Mouse (Mus musculus) limb, embryonic 13.5 days (tissue): ENCODE results near the gene Gsta4. TPM values are rescaled to one million over a fixed set of nuclear protein-coding genes. Genes with fewer than 3 reads are reported as not detected.
"Not testable (repeated sequence)": the region's sequence is repeated elsewhere in the genome, so short reads cannot be mapped to it uniquely, and the experiment has no call there.

Experiments used
- ATAC-seq: fragments of 200-750 bp; cut with Nextera tagmentation; 2 replicates; pipeline ENCODE4 v1.8.0; 2017; ENCODE audit warnings: low read depth, moderate number of reproducible peaks, moderate TSS enrichment; ENCODE audit not compliant: low FRiP score
- H3K27ac ChIP-seq: fragments of 300-500 bp; sonication (generic); 2 replicates; pipeline ENCODE4 v1.5.1; 2015; ENCODE audit warnings: inconsistent platforms, mild to moderate bottlenecking, moderate library complexity
- H3K27me3 ChIP-seq: fragments of 300-500 bp; sonication (generic); 2 replicates; pipeline ENCODE4 v1.6.1; 2015; ENCODE audit warnings: mild to moderate bottlenecking, inconsistent platforms
- H3K36me3 ChIP-seq: fragments of 300-500 bp; sonication (generic); 2 replicates; pipeline ENCODE4 v1.6.1; 2015; ENCODE audit warnings: inconsistent platforms, mild to moderate bottlenecking, moderate library complexity
- H3K4me1 ChIP-seq: fragments of 300-500 bp; sonication (generic); 2 replicates; pipeline ENCODE4 v1.6.1; 2015; ENCODE audit warnings: inconsistent platforms
- H3K4me2 ChIP-seq: fragments of 300-500 bp; sonication (generic); replicated peaks from 2 replicates; pipeline ENCODE4 v1.6.1; 2015; ENCODE audit warnings: inconsistent platforms, mild to moderate bottlenecking, moderate library complexity
- H3K4me3 ChIP-seq: fragments of 300-500 bp; sonication (generic); 2 replicates; pipeline ENCODE4 v1.5.1; 2015; ENCODE audit warnings: moderate library complexity, mild to moderate bottlenecking, inconsistent platforms
- H3K9ac ChIP-seq: fragments of 300-500 bp; sonication (generic); 2 replicates; pipeline ENCODE4 v1.6.1; 2015; ENCODE audit warnings: mild to moderate bottlenecking, inconsistent platforms
- H3K9me3 ChIP-seq: fragments of 300-500 bp; sonication (generic); 2 replicates; pipeline ENCODE4 v1.6.1; 2016; ENCODE audit warnings: inconsistent platforms
- WGBS: fragments of 180-500 bp; shearing (Covaris S2); methylation state at CpG from one replicate; pipeline ENCODE4 v1.1.7; 2015; 5-methylcytosine and 5-hydroxymethylcytosine counted together
- polyA plus RNA-seq: library from polyadenylated mRNA; unstranded; fragments of >200 nt; fragmentation: Nextera tagmentation; extraction: Ambion mirVana; gene quantifications from 2 replicates; pipeline ENCODE4 v1.2.1, GENCODE M21; 2015

Gene Gsta4
- polyA plus RNA-seq, 1 experiment from 2014 or later: 105 TPM

DNA sequence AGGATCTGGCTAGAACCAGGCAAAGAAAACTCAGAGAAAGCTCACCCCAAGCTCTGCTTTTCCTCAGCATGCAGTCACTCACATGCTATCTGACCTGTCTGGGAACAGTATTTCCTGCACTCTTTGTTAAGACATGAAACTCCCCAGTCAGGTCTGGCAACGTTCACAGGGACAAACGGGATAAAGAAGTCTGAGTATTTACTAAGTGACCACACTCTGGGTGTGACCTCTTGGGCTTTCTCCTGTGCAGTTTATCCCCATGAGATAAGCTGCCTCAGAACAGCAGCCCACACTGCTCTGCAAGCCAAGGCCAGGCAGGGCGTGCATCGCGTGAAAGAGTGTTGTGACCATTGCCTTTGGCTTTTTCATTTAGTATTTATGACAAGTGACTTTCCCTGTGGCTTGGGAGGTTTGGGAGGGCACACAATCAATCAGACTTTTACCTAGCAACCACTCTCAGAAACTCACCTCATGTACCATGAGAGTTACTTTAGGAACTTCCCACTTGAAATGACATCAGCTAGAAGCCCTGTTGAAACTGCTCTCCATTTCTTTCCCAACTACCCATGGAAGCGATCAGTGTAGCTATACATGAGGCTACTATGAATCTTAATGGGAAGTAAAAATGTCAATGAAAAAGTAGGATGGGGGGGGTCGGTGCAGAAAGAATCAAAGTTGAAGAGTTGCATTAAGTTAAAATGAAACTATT is 29.9 kb downstream of the Gsta4 start:
- no peak overlapping the region for H3K27ac ChIP-seq
- ATAC-seq: no peak
- peaks cover 26% of the 10 kb centered on the region for H3K36me3 ChIP-seq
- H3K27me3 ChIP-seq: no peaks in the 10 kb centered on the region
- WGBS: 78% methylated on average over 7 of the region's 7 CpGs
- no peak overlapping the region for H3K9ac ChIP-seq
- H3K9me3 ChIP-seq: no peaks in the 10 kb centered on the region
- no peak overlapping the region for H3K4me2 ChIP-seq
- no peaks in the 10 kb centered on the region for H3K4me1 ChIP-seq
- H3K4me3 ChIP-seq: no peak overlapping the region

GRCm38 (mm10) chr9:78217074-78217473 is 34.5 kb downstream of the Gsta4 start:
- no peak overlapping the region for H3K9ac ChIP-seq
- 81% methylated on average over 4 of the region's 4 CpGs for WGBS
- H3K9me3 ChIP-seq: no peaks in the 10 kb centered on the region
- H3K27ac ChIP-seq: no peak overlapping the region
- no peaks in the 10 kb centered on the region for H3K36me3 ChIP-seq
- no peak overlapping the region for H3K4me3 ChIP-seq
- H3K4me1 ChIP-seq: no peaks in the 10 kb centered on the region
- no peak for ATAC-seq
- H3K4me2 ChIP-seq: no peak overlapping the region
- H3K27me3 ChIP-seq: no peaks in the 10 kb centered on the region

DNA sequence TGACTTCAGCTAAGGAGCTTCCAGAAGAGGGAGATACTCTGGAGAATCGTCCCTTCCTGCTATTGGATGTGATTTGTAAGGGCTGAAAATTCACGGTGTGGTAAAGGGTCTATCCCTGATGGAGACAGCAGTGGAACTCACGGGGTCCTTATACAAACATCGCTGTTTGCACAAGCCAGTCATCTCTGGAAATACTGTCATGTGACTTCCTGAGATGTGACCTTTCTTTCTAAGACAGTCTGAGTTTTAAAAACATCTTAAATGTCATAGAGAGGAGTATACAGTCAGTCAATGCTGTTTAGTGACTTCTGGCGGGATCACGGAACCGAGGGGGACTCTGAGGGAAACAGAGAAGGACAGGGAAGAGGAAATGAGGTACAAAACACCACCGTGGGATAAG is 40.0 kb downstream of the Gsta4 start:
- Histone ChIP-seq H3K27ac (no peak overlapping the region), H3K4me2 (no peak overlapping the region), H3K36me3 (no peaks in the 10 kb centered on the region), H3K4me3 (no peak overlapping the region), H3K9me3 (no peaks in the 10 kb centered on the region), H3K27me3 (no peaks in the 10 kb centered on the region), H3K9ac (no peak overlapping the region), H3K4me1 (0 out of 2 replicates have a peak, but pooled peaks cover 2% of the 10 kb centered on the region)
- ATAC-seq: no peak
- WGBS: 78% methylated on average over 8 of the region's 8 CpGs

- Histone ChIP-seq H3K27ac (no peak overlapping the region), H3K27me3 (no peaks in the 10 kb centered on the region), H3K36me3 (no peaks in the 10 kb centered on the region), H3K9me3 (no peaks in the 10 kb centered on the region), H3K4me1 (0 out of 2 replicates have a peak, but pooled peaks cover 2% of the 10 kb centered on the region), H3K4me3 (no peak overlapping the region), H3K4me2 (no peak overlapping the region), H3K9ac (no peak overlapping the region)
- ATAC-seq: no peak
- WGBS: 61% methylated on average over 10 of the region's 10 CpGs
These were observed 40.8 kb downstream of the Gsta4 start for GRCm38 (mm10) chr9:78223221-78223902.

- H3K27me3 ChIP-seq: no peaks in the 10 kb centered on the region
- no peak overlapping the region for H3K4me2 ChIP-seq
- no peak for ATAC-seq
- H3K9me3 ChIP-seq: no peaks in the 10 kb centered on the region
- no peak overlapping the region for H3K4me3 ChIP-seq
- H3K27ac ChIP-seq: no peak overlapping the region
- 75% methylated on average over 2 of the region's 2 CpGs for WGBS
- H3K36me3 ChIP-seq: no peaks in the 10 kb centered on the region
- H3K4me1 ChIP-seq: 0 out of 2 replicates have a peak, but pooled peaks cover 2% of the 10 kb centered on the region
- no peak overlapping the region for H3K9ac ChIP-seq
These were observed 41.8 kb downstream of the Gsta4 start for GRCm38 (mm10) chr9:78224418-78224817.

GRCm38 (mm10) chr9:78225304-78225703 is 42.7 kb downstream of the Gsta4 start:
- 0 out of 2 replicates have a peak, but pooled peaks cover 2% of the 10 kb centered on the region for H3K4me1 ChIP-seq
- ATAC-seq: no peak
- no peaks in the 10 kb centered on the region for H3K9me3 ChIP-seq
- H3K9ac ChIP-seq: no peak overlapping the region
- no peaks in the 10 kb centered on the region for H3K27me3 ChIP-seq
- H3K4me3 ChIP-seq: no peak overlapping the region
- WGBS: 78% methylated on average over 11 of the region's 11 CpGs
- no peak overlapping the region for H3K4me2 ChIP-seq
- H3K36me3 ChIP-seq: no peaks in the 10 kb centered on the region
- no peak overlapping the region for H3K27ac ChIP-seq

GRCm38 (mm10) chr9:78228122-78228521 is 45.5 kb downstream of the Gsta4 start:
- no peaks in the 10 kb centered on the region for H3K9me3 ChIP-seq
- H3K36me3 ChIP-seq: no peaks in the 10 kb centered on the region
- 90% methylated on average over 2 of the region's 2 CpGs for WGBS
- ATAC-seq: no peak
- no peaks in the 10 kb centered on the region for H3K27me3 ChIP-seq
- no peak overlapping the region for H3K27ac ChIP-seq
- H3K9ac ChIP-seq: no peak overlapping the region
- 0 out of 2 replicates have a peak, but pooled peaks cover 2% of the 10 kb centered on the region for H3K4me1 ChIP-seq
- no peak overlapping the region for H3K4me3 ChIP-seq
- H3K4me2 ChIP-seq: no peak overlapping the region

- not testable (repeated sequence) for H3K4me1 ChIP-seq, H3K36me3 ChIP-seq, H3K4me3 ChIP-seq, H3K27ac ChIP-seq, H3K9me3 ChIP-seq, H3K9ac ChIP-seq, ATAC-seq, H3K27me3 ChIP-seq, H3K4me2 ChIP-seq
- WGBS: 47% methylated on average over 3 of the region's 3 CpGs
These were observed 47.1 kb downstream of the Gsta4 start for GRCm38 (mm10) chr9:78229658-78230057.

DNA sequence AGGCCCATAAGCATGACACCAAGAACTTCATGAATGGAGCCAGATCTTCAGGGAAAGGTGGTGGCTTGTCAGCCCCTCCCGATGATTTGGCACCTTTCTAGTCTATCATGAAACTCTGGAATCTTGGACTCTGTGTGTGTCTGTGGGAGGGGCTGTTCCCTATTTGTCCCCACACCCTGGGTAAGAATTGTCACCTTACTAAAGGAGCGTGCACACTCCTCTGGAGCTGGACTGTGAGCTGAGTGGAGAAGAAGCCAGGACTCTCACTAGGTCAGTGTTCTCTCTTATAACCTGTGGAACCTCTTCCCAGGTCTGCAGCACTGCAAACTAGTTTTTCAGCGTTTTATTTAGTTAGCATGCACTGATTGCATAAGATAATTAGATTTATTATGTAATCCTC is 47.9 kb downstream of the Gsta4 start, which contains the start of gene Gsta1:
Gsta1 (plus strand) TSS at position 196 of the 400 bp plus-strand sequence.
- not testable (repeated sequence) for H3K27ac ChIP-seq, H3K4me3 ChIP-seq

DNA sequence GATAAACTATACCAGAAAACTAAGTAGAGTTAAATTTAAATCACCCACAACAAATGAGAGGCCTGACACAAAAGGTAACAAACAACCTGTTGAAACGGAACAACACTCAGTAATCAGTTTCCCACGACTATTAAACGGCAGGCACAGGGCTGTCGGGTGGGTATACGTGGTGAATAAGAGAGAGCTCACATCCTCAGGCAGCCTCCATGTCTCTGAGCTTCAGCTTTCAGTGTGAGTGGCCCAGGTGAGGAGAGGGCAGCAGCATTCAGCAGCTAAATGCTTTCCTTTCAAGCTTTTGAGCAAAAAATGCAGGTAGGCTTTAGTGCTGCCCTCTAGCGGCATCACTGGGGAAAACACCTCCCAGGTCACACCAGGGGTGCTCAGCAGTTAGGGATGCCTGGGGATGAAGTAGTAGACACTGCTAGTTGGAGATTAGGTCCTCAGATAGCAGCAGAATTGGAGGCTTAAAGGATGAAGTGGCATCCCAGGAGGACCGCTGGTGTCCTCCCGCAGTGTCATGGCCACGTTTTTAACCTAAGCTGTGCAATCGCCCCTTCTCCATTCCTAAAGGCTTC is 50.6 kb downstream of the Gsta4 start:
- H3K4me3 ChIP-seq, H3K27me3 ChIP-seq, H3K4me2 ChIP-seq, H3K9me3 ChIP-seq, H3K4me1 ChIP-seq, H3K27ac ChIP-seq, H3K36me3 ChIP-seq, H3K9ac ChIP-seq, ATAC-seq: not testable (repeated sequence)
- WGBS: no CpG with 5 or more reads among the region's 10 CpGs

More for the DNA sequence above, 47.9 kb downstream of the Gsta4 start, which contains the start of gene Gsta1:
- H3K9me3 ChIP-seq, H3K4me1 ChIP-seq, H3K9ac ChIP-seq, H3K27me3 ChIP-seq, ATAC-seq, H3K4me2 ChIP-seq, H3K36me3 ChIP-seq: not testable (repeated sequence)
- WGBS: 70% methylated on average over 2 of the region's 3 CpGs

DNA sequence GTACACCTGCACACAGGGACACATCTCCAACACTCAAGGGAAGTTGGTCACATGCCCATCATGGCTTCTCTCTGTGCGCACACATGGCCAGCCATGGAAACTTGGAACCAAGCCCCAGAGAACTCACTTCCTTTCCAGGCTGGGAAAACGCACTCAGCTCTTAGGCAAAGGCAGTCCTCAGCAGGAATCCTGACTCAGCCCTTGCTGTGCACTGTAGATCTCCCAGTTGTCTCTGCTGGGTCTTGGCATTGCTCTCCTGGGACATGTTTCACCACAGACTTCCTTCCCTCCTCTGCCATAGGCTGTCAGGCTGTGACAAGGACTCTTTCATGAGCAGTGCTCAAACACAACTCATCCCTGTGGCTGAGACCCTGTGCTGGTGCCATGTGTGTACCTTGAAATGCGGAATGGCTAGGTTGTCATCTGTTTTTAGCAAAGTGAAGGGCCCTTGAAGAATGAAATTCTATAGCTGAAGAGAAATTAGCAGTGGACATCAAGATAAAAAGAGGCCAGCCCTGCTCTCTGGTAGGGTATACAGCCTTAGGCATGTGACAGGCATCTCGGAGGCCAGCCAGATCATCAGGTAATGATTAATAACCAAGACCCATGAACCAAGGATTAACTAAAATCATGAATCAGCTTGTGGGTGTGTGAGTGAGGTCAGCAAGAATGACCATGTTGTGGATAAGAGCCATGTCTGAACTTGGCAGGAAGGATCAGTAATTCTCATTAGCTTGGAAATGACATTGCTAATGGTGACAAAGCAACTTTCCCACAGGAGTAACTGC is 73.3 kb downstream of the Gsta4 start:
- H3K27me3 ChIP-seq, H3K9me3 ChIP-seq, H3K4me1 ChIP-seq, H3K4me3 ChIP-seq, H3K27ac ChIP-seq, ATAC-seq, H3K4me2 ChIP-seq, H3K9ac ChIP-seq, H3K36me3 ChIP-seq: not testable (repeated sequence)
- 58% methylated on average over 4 of the region's 4 CpGs for WGBS

DNA sequence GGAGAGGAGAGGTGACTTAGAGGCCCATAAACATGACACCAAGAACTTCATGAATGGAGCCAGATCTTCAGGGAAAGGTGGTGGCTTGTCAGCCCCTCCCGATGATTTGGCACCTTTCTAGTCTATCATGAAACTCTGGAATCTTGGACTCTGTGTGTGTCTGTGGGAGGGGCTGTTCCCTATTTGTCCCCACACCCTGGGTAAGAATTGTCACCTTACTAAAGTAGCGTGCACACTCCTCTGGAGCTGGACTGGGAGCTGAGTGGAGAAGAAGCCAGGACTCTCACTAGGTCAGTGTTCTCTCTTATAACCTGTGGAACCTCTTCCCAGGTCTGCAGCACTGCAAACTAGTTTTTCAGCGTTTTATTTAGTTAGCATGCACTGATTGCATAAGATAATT is 74.3 kb downstream of the Gsta4 start, which contains the start of gene Gm3776:
Gm3776 (plus strand) TSS at position 216 of the 400 bp plus-strand sequence.
- H3K27me3 ChIP-seq, H3K9me3 ChIP-seq, H3K4me1 ChIP-seq, H3K4me2 ChIP-seq, ATAC-seq, H3K36me3 ChIP-seq, H3K27ac ChIP-seq, H3K9ac ChIP-seq, H3K4me3 ChIP-seq: not testable (repeated sequence)
- 69% methylated on average over 2 of the region's 3 CpGs for WGBS
